Mouse (Mus musculus) kidney, embryonic 16.5 days (tissue): ENCODE data around the gene Guca1a. TPM values are rescaled to one million over a fixed set of nuclear protein-coding genes. Genes with fewer than 3 reads are reported as not detected.

Experiments
- ATAC-seq: fragments of 200-750 bp; cut with Nextera tagmentation; 2 replicates; pipeline ENCODE4 v1.8.0; 2017; ENCODE audit warnings: moderate TSS enrichment; ENCODE audit not compliant: low FRiP score, low TSS enrichment
- H3K27ac ChIP-seq: fragments of 300-500 bp; sonication (generic); 2 replicates; pipeline ENCODE4 v1.5.1; 2014; ENCODE audit warnings: low read length
- H3K27me3 ChIP-seq: fragments of 300-500 bp; sonication (generic); 2 replicates; pipeline ENCODE4 v1.6.1; 2014; ENCODE audit warnings: low read length, control low read depth, mixed read lengths; ENCODE audit not compliant: insufficient read depth
- H3K36me3 ChIP-seq: fragments of 300-500 bp; sonication (generic); 2 replicates; pipeline ENCODE4 v1.6.1; 2014; ENCODE audit warnings: low read length, control low read depth, mixed read lengths; ENCODE audit not compliant: insufficient read depth
- H3K4me1 ChIP-seq: fragments of 300-500 bp; sonication (generic); 2 replicates; pipeline ENCODE4 v1.6.1; 2014; ENCODE audit warnings: low read length, control low read depth, mixed read lengths; ENCODE audit not compliant: insufficient read depth
- H3K4me2 ChIP-seq: fragments of 300-500 bp; sonication (generic); replicated peaks from 2 replicates; pipeline ENCODE4 v1.6.1; 2014; ENCODE audit warnings: low read depth, low read length
- H3K4me3 ChIP-seq: fragments of 300-500 bp; sonication (generic); 2 replicates; pipeline ENCODE4 v1.5.1; 2014; ENCODE audit warnings: mild to moderate bottlenecking, low read length
- H3K9ac ChIP-seq: fragments of 300-500 bp; sonication (generic); replicated peaks from 2 replicates; pipeline ENCODE4 v1.6.1; 2014; ENCODE audit warnings: low read length
- H3K9me3 ChIP-seq: fragments of 300-500 bp; sonication (generic); 2 replicates; pipeline ENCODE4 v1.6.1; 2016; ENCODE audit warnings: low read length, control low read depth
- WGBS: fragments of 180-500 bp; shearing (Covaris S2); extraction: QIAGEN DNeasy Blood & Tissue Kit; methylation state at CpG from one replicate; pipeline ENCODE4 v1.1.7; 2014; 5-methylcytosine and 5-hydroxymethylcytosine counted together
- polyA plus RNA-seq: library from polyadenylated mRNA; unstranded; fragments of >200 nt; fragmentation: Nextera tagmentation; extraction: Ambion mirVana; gene quantifications from 2 replicates; pipeline ENCODE4 v1.2.1, GENCODE M21; 2015

Guca1a gene
- polyA plus RNA-seq = 2.2 and 2.7 TPM in 2 replicates

DNA sequence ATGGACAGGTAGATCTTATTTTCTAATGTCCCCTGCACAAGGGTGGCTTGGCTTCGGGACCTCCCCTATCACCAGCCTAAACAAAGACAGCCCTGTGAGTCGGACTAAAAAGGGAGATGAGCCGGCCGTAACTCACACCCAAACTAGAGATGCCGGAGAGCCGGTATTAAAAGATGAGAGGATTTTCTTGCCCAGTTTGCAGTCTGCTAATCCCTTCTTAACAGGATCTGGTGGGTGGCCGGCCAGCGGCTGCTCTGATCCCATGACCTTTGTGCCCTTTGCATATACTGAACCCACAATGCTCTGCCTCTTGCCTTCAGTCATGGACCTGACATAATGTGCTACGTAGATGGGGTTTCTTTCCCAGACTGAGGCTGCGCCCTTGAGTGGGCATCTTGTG, at the start of gene Guca1a:
Gene Guca1a, minus strand, starts transcription at position 134 of the 400 bp plus-strand sequence.
- ATAC-seq = no peak
- Histone ChIP-seq H3K4me1 (peaks cover 4% of the 10 kb centered on the region; the same call in 1 of the 2 replicates), H3K36me3 (no peaks in the 10 kb centered on the region), H3K9ac (no peak within 1 kb of the TSS), H3K27ac (no peak within 1 kb of the TSS), H3K27me3 (peaks cover 12% of the 10 kb centered on the region), H3K4me2 (no peak within 1 kb of the TSS), H3K4me3 (no peak within 1 kb of the TSS), H3K9me3 (no peaks in the 10 kb centered on the region)
- WGBS = 68% methylated on average over 10 of the region's 10 CpGs

DNA sequence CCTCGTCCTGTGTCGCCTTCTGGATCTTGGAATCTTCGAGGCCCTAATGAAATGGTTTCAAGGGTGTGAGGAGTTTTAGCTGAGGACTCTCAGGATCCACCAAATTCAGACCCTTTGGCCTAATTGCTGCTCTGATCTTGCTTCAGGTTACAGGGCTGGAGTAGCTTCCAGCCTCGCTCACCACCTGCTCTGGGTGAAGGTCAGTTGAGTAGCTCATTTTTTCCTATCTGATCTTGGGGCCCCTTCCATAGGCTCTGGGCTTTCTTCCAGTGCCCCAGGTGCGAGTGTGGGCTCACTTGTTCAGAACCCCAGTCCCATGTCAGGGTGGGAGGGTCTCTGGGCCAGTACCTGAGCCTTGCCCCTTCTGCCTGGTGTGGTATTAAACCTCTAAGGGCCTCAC, 49.0 kb upstream of the Guca1a start:
- H3K27ac ChIP-seq = peak overlapping the region; percentile 19
- no peak for ATAC-seq
- no peak overlapping the region for H3K4me2 ChIP-seq
- peak overlapping the region; percentile 48 for H3K9ac ChIP-seq
- no peaks in the 10 kb centered on the region for H3K36me3 ChIP-seq
- no peaks in the 10 kb centered on the region for H3K27me3 ChIP-seq
- peaks cover 56% of the 10 kb centered on the region for H3K4me1 ChIP-seq
- no peaks in the 10 kb centered on the region for H3K9me3 ChIP-seq
- no peak overlapping the region for H3K4me3 ChIP-seq
- 46% methylated on average over 5 of the region's 5 CpGs for WGBS

DNA sequence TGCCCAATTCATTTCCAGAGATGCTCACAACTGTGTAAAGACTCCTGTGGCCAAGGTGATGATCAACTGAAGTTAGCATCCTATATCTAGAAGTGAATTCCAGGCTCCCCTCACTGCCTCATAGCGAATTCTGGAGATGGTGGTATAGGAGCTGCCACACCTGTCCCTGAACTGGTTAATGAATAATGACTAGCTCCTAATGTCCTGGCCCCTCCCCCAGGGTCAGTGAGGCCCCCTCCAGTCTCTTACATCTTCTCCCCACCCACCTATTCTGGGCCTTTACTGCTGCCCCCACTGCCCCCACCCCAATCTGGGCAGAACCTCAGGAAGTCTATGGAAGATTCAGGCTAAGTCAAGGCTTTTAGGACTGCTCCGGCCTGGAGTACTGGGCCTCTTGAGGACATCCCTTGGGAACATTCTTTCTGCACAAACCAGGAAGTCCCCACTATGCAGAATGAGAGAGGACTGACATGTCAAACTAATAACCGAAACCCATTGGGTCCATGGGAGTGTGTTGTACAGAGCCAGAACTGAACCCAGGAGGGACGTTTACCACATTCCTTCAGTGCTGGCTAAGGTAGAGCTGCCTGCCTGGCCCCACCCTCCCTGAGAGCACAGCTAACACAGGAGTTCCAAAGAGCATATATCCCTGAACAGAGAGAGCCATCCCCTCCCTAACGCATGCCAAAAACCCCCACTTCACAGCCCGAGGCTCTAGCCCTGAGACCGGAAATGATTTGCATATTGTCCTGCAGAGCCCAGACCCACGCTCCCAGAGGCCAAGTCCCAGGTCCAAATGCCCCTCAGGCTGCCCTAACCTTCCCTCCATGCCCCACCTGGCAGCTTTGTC, 48.4 kb upstream of the Guca1a start:
- Histone ChIP-seq H3K9ac (peak overlapping the region; percentile 48), H3K27ac (peak overlapping the region; percentile 19), H3K9me3 (no peaks in the 10 kb centered on the region), H3K4me2 (no peak overlapping the region), H3K4me3 (no peak overlapping the region), H3K27me3 (no peaks in the 10 kb centered on the region), H3K4me1 (peaks cover 54% of the 10 kb centered on the region), H3K36me3 (no peaks in the 10 kb centered on the region)
- WGBS = 22% methylated on average over 8 of the region's 8 CpGs
- ATAC-seq = peak; percentile 53

GRCm38 (mm10) chr17:47446561-47446960, 46.2 kb upstream of the Guca1a start:
- no peaks in the 10 kb centered on the region for H3K36me3 ChIP-seq
- 94% methylated on average over 11 of the region's 11 CpGs for WGBS
- H3K4me1 ChIP-seq = peaks cover 41% of the 10 kb centered on the region
- ATAC-seq = no peak
- H3K27ac ChIP-seq = no peak overlapping the region
- no peaks in the 10 kb centered on the region for H3K9me3 ChIP-seq
- no peak overlapping the region for H3K4me2 ChIP-seq
- no peak overlapping the region for H3K9ac ChIP-seq
- H3K4me3 ChIP-seq = no peak overlapping the region
- no peaks in the 10 kb centered on the region for H3K27me3 ChIP-seq

GRCm38 (mm10) chr17:47446025-47446424, 45.6 kb upstream of the Guca1a start:
- Histone ChIP-seq H3K36me3 (no peaks in the 10 kb centered on the region), H3K4me3 (no peak overlapping the region), H3K27ac (no peak overlapping the region), H3K9ac (no peak overlapping the region), H3K4me1 (peaks cover 40% of the 10 kb centered on the region), H3K27me3 (no peaks in the 10 kb centered on the region), H3K9me3 (no peaks in the 10 kb centered on the region), H3K4me2 (no peak overlapping the region)
- WGBS = 76% methylated on average over 9 of the region's 9 CpGs
- ATAC-seq = no peak

DNA sequence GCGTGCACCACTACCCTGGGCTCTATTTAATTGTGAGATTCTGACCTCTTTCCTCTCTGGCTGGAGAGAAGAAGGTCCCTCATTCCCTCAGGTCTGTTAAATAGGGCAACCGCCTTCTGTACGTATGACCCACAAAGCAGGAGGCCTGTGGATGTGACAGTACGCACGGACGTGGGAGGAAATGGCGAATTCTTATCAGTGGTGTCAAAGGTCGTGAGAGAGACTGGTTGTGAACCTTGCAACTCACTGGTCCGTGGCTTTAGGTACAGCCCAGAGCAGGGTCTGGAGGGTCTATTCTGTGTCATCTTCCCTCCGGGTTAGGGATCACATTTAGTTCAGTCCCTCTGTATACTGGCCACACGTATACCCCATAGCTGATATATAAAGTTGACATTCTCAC, 45.1 kb upstream of the Guca1a start:
- Histone ChIP-seq H3K4me1 (peaks cover 40% of the 10 kb centered on the region), H3K9ac (no peak overlapping the region), H3K27me3 (no peaks in the 10 kb centered on the region), H3K4me2 (no peak overlapping the region), H3K9me3 (no peaks in the 10 kb centered on the region), H3K27ac (no peak overlapping the region), H3K4me3 (no peak overlapping the region), H3K36me3 (no peaks in the 10 kb centered on the region)
- WGBS = 72% methylated on average over 11 of the region's 11 CpGs
- ATAC-seq = no peak

DNA sequence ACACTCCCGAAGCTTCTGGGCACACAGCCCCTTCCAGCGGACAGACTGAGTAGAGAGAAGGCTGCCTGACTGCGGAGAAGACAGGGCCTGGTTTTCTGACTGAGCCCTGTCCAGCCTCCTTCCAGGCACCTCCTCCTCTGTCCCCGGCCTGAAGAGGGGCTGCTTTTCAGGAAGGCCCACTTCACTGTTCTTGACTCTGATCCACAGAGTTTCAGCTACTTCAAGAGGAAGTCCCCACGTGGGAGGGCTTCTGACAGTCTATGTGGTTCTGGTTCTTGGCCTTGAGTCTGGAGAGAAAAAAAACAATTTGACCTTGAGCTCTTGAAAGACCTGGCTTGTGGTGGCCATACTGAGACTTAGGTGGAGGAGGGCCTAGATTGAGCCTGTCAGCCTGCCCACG, 43.7 kb upstream of the Guca1a start:
- H3K4me2 ChIP-seq = no peak overlapping the region
- H3K4me3 ChIP-seq = no peak overlapping the region
- H3K9ac ChIP-seq = 0 out of 2 replicates have a peak overlapping the region, but pooled peaks have one; percentile 1
- no peaks in the 10 kb centered on the region for H3K9me3 ChIP-seq
- WGBS = 53% methylated on average over 6 of the region's 6 CpGs
- ATAC-seq = no peak
- no peak overlapping the region; the same call in 1 of the 2 replicates for H3K27ac ChIP-seq
- peaks cover 40% of the 10 kb centered on the region for H3K4me1 ChIP-seq
- no peaks in the 10 kb centered on the region for H3K36me3 ChIP-seq
- H3K27me3 ChIP-seq = no peaks in the 10 kb centered on the region; the same call in 1 of the 2 replicates

DNA sequence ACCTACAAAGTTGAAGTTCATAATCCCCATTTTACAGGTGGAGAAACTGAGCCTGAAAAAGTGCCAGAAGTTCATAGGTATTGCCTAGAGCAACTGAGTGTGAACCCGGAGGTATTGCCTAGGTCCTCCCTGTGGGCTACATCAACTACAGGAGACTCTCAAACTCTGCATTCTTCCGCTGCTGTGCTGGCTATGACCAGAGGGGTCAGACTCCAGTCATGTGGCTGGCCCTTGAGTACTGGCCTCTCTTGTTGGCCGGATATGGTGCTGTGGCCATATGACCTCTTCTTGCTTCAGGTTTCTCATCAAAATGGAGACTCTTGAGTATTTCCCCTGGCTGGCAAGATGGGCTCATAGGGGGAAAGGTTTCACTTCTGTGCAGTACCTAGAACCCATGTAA, 41.9 kb upstream of the Guca1a start:
- no peak overlapping the region for H3K4me2 ChIP-seq
- ATAC-seq = no peak
- WGBS = 78% methylated on average over 3 of the region's 3 CpGs
- H3K9ac ChIP-seq = no peak overlapping the region
- H3K27me3 ChIP-seq = peaks cover 8% of the 10 kb centered on the region
- no peaks in the 10 kb centered on the region for H3K9me3 ChIP-seq
- H3K36me3 ChIP-seq = no peaks in the 10 kb centered on the region
- no peak overlapping the region for H3K27ac ChIP-seq
- no peak overlapping the region for H3K4me3 ChIP-seq
- peaks cover 27% of the 10 kb centered on the region for H3K4me1 ChIP-seq

DNA sequence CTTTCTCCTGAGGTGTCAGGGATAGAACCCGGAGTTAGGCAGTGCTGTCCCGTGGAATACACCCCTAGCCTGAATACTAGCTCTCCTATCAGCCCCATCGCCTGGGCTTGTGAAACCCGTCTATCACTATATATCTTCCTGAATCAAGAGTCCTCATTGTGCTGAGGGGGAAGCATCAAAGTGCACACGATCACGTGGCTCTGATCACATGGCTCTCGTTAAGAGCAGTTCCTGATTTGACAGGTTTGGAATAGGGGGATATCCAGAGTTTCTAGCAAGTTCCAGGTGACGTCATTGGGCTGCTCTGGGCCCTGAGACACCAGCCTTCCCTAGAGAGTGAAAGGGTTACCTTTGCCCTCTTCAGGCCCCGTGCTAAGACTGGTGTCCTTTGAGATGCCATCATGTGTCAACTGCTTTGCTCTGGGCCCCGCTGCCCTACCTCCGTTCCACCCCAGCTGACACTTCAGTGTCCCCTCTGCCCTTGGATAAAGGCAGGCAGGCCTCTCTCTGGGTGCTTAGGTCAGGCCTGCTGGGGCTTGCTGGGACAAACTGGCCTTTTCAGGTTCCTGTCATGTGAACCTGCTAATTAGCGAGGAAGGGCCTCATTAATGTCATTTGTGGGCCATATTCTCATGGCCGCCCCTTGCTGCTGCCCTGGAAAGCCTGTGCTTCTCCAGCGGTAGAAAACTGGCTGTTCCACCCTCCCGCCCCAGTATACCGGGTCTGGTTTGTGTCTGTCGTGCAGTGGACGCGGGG, 41.1 kb upstream of the Guca1a start:
- Histone ChIP-seq H3K4me2 (no peak overlapping the region), H3K36me3 (no peaks in the 10 kb centered on the region), H3K27ac (peak overlapping the region; percentile 74; the same call in 1 of the 2 replicates), H3K4me1 (peaks cover 29% of the 10 kb centered on the region), H3K9me3 (no peaks in the 10 kb centered on the region), H3K9ac (no peak overlapping the region), H3K27me3 (peaks cover 11% of the 10 kb centered on the region), H3K4me3 (no peak overlapping the region)
- 74% methylated on average over 19 of the region's 19 CpGs for WGBS
- ATAC-seq = no peak
